Mouse (Mus musculus): ENCODE measurements around the gene Spdye4b. TPM values are rescaled to one million over a fixed set of nuclear protein-coding genes. Genes with fewer than 3 reads are reported as not detected.

Gene Spdye4b
- total RNA-seq, 4 experiments from 2014 or later = not detected

DNA sequence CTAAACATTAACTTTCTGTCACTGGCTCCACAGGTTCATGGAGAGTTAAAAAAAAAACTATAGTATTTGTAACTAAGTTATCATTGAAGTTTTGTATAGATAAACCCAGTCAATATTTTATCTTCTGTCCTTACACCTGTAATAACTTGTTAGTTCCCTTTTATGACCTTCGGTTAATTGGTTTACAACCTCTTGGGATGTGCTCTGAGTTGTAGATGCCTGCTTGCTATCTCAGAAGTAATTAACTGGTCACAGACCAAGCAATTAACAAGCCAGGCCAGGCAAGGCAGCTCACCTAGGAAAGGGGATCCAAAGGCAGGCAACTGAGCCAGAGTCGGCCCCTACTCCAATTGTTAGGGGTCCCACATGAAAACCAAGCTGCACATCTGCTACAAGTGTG, 33.0 kb downstream of the Spdye4b start:
- DNase-seq (ENCODE audit: low spot score in 2 of 2) = no peak

DNA sequence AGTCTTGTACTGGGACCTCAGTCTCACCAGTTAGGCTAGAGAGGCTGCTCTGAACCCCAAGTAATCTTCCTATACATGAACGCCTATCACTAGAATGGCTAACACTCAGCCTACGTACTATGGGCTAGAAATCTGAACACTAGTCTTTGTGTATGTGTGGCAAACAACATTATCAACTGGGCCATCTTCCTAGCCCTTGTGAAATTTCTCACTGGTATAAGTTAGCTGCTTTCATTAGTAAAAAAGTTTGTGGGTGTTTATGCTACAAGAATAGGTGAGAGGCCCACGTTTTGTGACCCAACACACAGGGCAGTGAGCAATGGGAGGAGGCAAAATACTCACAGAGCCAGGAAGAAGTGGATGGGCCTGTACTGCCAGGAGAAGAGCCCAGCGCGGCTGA, 40.2 kb downstream of the Spdye4b start:
- no peak for DNase-seq (ENCODE audit: low spot score in 2 of 2)

DNA sequence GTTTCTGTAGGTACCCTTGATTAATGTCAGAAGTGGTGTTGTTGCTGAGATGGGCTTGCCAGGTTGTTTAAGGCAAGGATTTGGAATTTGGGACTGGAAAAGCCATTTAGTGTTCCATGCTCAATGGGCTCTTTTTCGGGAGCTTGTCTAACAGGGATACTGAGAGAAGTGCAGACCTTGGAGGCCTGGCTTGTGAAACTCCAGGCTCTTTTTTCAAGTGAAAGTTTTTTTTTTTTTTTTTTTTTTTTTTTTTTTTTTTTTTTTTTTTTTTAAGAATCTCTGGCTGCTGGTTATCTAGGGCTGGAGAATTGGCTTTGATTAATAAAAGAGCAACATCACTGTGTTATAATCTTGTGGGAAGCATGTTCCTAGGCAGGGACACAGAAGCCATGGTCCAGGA, 41.5 kb downstream of the Spdye4b start:
- DNase-seq (ENCODE audit: low spot score in 2 of 2) = no peak

DNA sequence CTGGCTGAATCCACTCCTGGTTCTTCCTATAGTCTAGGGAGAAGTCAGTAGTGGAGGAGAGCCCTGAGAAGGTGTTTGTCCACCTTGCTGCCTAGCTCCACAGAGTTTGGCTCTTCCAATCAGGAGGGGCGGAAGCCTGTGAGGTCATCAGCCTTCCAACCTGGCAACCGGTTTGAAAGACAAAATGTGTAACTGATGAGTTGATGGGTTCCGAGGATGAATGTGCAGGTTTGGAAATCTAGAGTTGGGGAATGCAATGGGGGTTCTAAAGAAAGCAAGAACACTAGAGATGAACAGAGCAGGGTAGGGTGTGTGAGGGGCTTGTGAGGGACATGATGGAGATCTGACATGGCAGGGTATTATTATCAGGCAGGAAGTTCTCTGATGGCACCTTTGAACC, 46.0 kb downstream of the Spdye4b start, which contains the start of gene Spdye4a:
TSS of gene Spdye4a (minus strand) at position 101 of the 400 bp plus-strand sequence.
- no peak for DNase-seq (ENCODE audit: low spot score in 2 of 2)

DNA sequence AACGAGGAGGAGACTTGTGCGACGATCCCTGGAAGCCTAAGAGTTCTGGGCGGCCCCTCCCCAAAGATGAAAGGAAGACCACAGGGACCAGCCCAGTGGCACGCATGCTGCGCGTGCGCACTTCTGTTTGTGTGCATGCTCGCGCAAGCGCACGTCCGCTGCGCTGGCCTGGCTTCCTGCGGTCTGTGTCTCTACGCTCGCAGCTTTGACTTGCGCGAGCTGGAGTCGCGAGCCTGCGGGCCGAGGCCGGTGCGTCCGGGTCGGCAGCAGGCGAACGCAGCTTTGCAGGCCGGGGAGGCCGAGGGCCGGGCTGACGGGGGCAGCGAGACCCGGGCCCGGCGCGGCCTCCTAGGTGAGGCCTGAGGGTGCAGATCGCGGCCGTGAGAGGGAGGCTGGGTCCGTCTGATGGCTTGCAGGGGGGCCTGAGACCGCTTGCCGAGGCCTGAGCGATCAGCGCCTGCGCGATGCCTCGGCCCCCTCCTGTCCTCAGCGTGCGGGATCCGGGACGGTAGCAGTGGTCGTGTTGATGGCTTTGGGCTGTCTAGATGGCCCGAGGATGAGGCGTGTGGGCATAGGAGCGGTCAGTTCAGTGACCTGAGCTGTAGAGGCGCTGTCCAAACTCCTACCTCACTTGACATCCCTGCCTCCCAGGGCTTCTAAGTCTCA, 54.3 kb downstream of the Spdye4b start, which contains the start of gene Zfp12:
TSS of gene Zfp12 (plus strand) at position 136 of the 666 bp plus-strand sequence.
- peak; percentile 94 to 96 for DNase-seq (ENCODE audit: low spot score in 2 of 2)

DNA sequence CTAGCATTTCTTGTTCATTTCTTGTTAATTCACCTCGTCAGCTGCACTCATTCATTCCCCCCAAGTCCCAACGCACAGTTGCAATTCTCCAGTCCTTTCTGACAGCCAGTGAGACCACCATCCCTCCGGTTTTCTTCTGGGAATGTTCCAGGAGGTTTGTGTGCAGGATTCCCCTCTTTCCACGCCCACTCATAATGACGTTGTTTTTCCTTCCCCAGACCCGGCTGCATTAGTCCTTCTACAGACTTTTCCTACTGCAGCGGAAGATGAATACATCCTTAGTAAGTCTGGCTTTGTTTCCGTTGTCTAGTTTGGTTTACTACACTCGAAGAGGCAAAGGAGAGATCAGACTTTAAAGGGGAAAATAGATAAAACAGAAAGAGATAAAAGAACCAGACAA, 55.2 kb downstream of the Spdye4b start:
- no peak for DNase-seq (ENCODE audit: low spot score in 2 of 2)

DNA sequence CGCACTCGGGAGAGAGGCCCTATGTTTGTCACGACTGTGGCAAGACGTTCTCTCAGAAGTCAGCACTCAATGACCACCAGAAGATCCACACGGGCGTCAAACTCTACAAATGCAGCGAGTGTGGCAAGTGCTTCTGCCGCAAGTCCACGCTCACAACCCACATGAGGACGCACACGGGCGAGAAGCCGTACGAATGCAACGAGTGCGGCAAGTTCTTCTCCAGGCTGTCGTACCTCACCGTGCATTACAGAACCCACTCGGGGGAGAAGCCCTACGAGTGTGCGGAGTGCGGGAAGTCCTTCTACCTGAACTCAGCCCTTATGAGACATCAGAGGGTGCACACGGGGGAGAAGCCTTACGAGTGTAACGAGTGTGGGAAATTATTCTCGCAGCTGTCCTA, 64.1 kb downstream of the Spdye4b start:
- DNase-seq (ENCODE audit: low spot score in 2 of 2) = no peak

DNA sequence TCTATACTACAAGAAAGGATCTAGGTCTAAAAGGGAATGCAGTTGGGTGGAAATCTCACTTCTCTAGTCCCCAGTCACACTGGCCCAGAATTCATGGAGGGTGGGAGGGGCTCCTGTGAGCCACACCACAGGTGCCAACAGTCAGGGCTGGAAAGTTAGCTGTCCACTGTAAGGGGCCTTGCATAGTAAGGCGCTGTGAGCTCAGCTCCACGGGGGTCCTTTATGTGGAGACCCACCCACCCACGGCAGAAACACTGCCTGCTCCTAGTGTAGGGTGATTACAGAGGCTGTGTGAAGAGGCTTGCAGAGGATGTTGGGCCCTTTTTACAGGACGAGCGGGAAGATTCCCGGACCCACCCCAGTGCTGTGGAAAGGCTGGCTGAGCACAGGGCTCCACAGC, 71.2 kb downstream of the Spdye4b start:
- DNase-seq (ENCODE audit: low spot score in 2 of 2) = no peak

DNA sequence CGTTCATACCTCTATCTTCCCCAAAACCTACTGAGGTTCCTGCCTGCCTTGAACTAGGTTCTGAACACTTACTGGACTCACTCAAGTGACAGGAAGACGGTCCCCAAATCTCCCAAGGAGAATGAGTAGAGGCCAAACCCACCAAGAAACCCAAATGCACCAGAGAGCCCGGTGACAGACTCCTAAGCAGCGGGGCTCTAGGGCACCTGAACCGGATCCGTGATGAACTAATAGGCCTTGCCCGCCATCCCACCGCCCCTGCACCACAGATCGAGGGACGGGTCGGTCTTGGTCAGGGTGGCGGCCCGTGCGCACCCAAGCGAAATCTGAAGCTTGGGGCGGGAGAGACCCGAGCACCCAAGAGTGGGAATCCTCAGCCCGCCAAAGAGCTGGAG, 72.0 kb downstream of the Spdye4b start:
- no peak for DNase-seq (ENCODE audit: low spot score in 2 of 2)

DNA sequence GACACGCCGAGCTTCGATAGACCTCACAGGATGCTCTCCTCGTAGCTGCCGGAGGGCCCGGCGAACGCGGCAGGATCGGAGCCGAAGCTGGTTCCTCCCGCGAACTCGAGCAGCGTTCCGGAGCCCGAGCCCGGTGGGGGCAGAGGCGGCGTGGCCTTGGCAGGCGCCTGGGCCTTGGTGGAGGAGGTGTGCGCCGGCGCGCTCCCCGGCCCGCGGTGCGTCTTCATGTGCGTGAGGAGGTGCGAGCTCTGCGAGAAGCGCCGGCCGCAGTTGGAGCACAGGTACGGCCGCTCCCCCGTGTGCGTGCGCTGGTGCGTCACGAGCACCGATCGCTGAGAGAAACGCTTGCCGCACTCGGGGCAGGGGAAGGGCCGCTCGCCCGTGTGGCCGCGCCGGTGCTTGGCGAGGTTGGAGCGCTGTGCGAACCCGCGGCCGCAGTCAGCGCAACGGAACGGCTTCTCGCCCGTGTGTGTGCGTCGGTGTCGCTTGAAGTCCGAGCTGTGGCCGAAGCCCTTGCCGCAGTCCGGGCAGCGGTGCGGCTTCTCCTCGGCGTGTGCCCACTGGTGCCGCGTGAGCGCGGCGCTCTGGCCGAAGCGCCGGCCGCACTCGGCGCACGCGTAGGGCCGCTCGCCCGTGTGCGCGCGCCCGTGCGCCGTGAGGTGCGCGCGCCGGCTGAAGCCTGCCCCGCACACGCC, 72.5 kb downstream of the Spdye4b start:
- DNase-seq (ENCODE audit: low spot score in 2 of 2) = no peak

DNA sequence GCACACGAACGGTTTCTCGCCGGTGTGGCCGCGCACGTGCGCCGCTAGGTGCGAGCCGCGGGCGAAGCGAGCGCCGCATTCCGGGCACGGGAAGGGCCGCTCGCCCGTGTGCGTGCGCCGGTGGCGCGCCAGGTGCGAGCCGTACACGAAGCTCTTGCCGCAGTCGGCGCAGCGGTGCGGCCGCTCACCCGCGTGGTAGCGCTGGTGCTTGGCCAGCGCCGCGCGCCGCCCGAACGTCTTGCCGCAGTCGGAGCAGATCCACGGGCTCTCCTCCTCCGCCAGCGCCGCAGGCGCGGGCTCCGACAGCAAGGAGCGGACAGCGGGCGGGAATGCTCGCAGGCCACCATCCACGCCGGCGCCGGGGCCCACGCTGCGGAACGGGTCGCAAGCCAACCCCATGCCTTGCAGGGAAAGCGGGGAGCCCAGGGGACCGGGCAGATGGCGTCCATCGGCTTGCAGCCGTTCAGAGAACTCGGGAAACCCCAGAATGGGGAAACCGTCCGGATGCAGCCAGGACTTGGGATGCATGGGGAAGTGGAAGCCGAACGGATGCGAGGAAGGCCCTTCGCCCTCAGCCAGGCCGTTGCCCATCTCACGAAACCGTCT, 73.2 kb downstream of the Spdye4b start:
- no peak for DNase-seq (ENCODE audit: low spot score in 2 of 2)

Small RNA genes within 50 kb of the gene (microRNA-seq; reads per million reads assigned to microRNA genes)
- 0 reads per million in 2 experiments for gene Gm44405

Other genes starting within 250 kb of the Spdye4b start
- 100 to 1,000 TPM; 150 to 174 (median 163) TPM for gene Fscn1, start 220.7 kb upstream of the Spdye4b start, total RNA-seq (2022)
- gene Rnf216, start 68.0 kb upstream of the Spdye4b start, total RNA-seq (2022) = 10 to 100 TPM; 44.7 to 51.3 (median 47.7) TPM
- under 1 TPM; 0.09 to 0.29 (median 0.16) TPM for gene Olfr718-ps1, start 33.4 kb upstream of the Spdye4b start, total RNA-seq (2022)
- 10 to 100 TPM; 12.4 to 15.1 (median 13.8) TPM for gene Rbak, start 242 bp upstream of the Spdye4b start, total RNA-seq (2022)
- gene Spdye4a, start 45.9 kb downstream of the Spdye4b start, total RNA-seq (2022) = not detected
- gene Zfp12, start 54.1 kb downstream of the Spdye4b start, total RNA-seq (2022) = 10 to 100 TPM; 27.6 to 38.7 (median 35.6) TPM
- 10 to 100 TPM; 20.6 to 24.1 (median 23.1) TPM for gene Zfp316, start 89.0 kb downstream of the Spdye4b start, total RNA-seq (2022)
- gene Zfp853, start 112.6 kb downstream of the Spdye4b start, total RNA-seq (2022) = 1 to 10 TPM; 4.1 to 5.5 (median 4.4) TPM
- gene E130309D02Rik, start 134.3 kb downstream of the Spdye4b start, total RNA-seq (2022) = 10 to 100 TPM; 22.7 to 25.8 (median 24.1) TPM
- 10 to 100 TPM; 50.4 to 57.0 (median 54.1) TPM for gene Zdhhc4, start 148.2 kb downstream of the Spdye4b start, total RNA-seq (2022)
- 1 to 10 TPM in 3 of 4 experiments, under 1 TPM in 1; 0.99 to 1.7 (median 1.5) TPM for gene Grid2ip, start 176.3 kb downstream of the Spdye4b start, total RNA-seq (2022)
- 10 to 100 TPM; 33.8 to 39.8 (median 37.0) TPM for gene Kdelr2, start 222.8 kb downstream of the Spdye4b start, total RNA-seq (2022)

Measured in layer of hippocampus, adult 8-10 months (tissue).